Mouse (Mus musculus): ENCODE measurements at regions not wholly inside any gene's neighbourhood (a gene's known extent, or its start where the extent isn't known, plus 50 kb on each side); places are given as distances from the start of the nearest gene placed in this dataset.

GRCm38 (mm10) chr9:34234734-34235133 is 251.0 kb upstream of the Kirrel3 start:
- no peak overlapping the region for H3K27ac ChIP-seq
- H3K9ac ChIP-seq, result no peak overlapping the region
- H3K4me1 ChIP-seq, result 0 out of 2 replicates have a peak, but pooled peaks cover under 1% of the 10 kb centered on the region
- no peaks in the 10 kb centered on the region for H3K36me3 ChIP-seq
- no peak for ATAC-seq (ENCODE audit: low FRiP score, low read depth)
- no peak overlapping the region for H3K4me3 ChIP-seq
- H3K9me3 ChIP-seq, result no peaks in the 10 kb centered on the region
- no peaks in the 10 kb centered on the region for H3K27me3 ChIP-seq
- no peak overlapping the region for H3K4me2 ChIP-seq (replicated peaks)

DNA sequence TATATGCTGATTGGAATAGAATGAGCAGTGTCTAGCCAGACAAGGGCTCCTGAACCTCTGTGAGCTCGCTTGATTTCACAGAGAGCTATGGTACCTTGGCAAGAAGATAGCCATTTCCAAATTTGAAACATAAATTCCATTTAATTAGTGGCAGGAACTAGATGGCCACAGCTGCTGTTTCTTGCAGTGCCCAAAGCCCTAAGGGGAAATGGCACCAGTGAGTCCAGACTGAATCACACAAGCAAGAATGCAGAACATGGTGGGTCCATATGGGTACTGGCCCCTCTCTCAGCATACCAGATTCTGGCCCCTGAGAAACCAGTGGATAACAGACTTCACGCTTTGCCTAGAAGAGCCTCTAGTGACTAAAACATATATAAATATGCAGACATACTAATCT is 246.2 kb upstream of the Kirrel3 start:
- Histone ChIP-seq H3K9me3 (no peaks in the 10 kb centered on the region), H3K4me1 (no peaks in the 10 kb centered on the region), H3K27ac (no peak overlapping the region), H3K4me2 (replicated peaks) (no peak overlapping the region), H3K36me3 (no peaks in the 10 kb centered on the region), H3K4me3 (no peak overlapping the region), H3K9ac (no peak overlapping the region), H3K27me3 (no peaks in the 10 kb centered on the region; the same call in 1 of the 2 replicates)
- 68% methylated on average over 2 of the region's 2 CpGs for WGBS
- no peak for ATAC-seq (ENCODE audit: low FRiP score, low read depth)

GRCm38 (mm10) chr9:34243674-34244073 is 242.0 kb upstream of the Kirrel3 start:
- WGBS, result 76% methylated on average over 2 of the region's 2 CpGs
- Histone ChIP-seq H3K4me3 (no peak overlapping the region), H3K4me1 (no peaks in the 10 kb centered on the region), H3K36me3 (no peaks in the 10 kb centered on the region), H3K27ac (no peak overlapping the region), H3K9me3 (no peaks in the 10 kb centered on the region), H3K27me3 (no peaks in the 10 kb centered on the region; the same call in 1 of the 2 replicates), H3K9ac (no peak overlapping the region), H3K4me2 (replicated peaks) (no peak overlapping the region)
- no peak for ATAC-seq (ENCODE audit: low FRiP score, low read depth)

DNA sequence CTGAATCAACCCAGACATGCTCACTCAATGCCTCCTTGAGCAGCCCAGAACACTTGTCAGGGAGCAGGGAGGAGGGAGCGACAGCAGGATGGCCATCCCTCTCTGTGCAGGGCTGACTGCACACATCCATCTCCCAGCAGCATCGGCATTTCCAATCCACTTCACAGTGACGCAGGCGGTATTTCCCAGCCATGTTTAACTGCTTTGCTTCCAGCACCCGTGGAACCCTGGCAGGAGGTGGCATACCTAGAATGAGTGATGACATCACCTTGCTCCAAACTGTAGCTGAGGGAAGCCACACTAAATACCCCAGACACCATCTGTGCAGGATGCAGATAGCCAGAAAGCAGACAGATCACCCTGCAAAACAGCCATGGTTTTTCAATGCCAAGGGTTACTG is 241.1 kb upstream of the Kirrel3 start:
- WGBS, result 84% methylated on average over 5 of the region's 5 CpGs
- no peak overlapping the region for H3K27ac ChIP-seq
- ATAC-seq (ENCODE audit: low FRiP score, low read depth), result no peak
- H3K4me3 ChIP-seq, result no peak overlapping the region
- H3K27me3 ChIP-seq, result no peaks in the 10 kb centered on the region; the same call in 1 of the 2 replicates
- H3K36me3 ChIP-seq, result no peaks in the 10 kb centered on the region
- H3K4me2 ChIP-seq (replicated peaks), result no peak overlapping the region
- no peak overlapping the region for H3K9ac ChIP-seq
- peaks cover 2% of the 10 kb centered on the region; the same call in 1 of the 2 replicates for H3K4me1 ChIP-seq
- no peaks in the 10 kb centered on the region for H3K9me3 ChIP-seq

DNA sequence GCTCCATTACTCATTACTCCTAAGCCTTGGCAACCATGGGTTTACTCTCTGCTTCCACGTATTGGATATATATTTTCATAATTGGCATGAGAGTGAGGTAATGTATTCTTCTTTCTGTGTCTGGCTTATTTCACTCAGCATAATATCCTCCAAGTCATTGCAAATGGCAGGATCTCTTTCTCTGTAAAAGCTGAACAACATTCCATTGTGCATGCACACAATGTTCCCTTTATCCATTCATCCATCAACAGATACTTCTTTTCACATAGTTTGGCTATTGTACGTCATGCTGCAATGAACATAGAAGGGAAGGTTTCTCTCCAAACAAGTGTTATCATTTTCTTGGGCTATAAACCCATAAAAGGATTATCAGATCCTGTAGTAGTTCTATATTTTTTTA is 232.9 kb upstream of the Kirrel3 start:
- no peak for ATAC-seq (ENCODE audit: low FRiP score, low read depth)
- no peaks in the 10 kb centered on the region for H3K27me3 ChIP-seq
- no peak overlapping the region for H3K27ac ChIP-seq
- no peak overlapping the region for H3K4me3 ChIP-seq
- no peak overlapping the region for H3K9ac ChIP-seq
- peaks cover 12% of the 10 kb centered on the region for H3K4me1 ChIP-seq
- WGBS, result 75% methylated on average over 2 of the region's 2 CpGs
- no peak overlapping the region for H3K4me2 ChIP-seq (replicated peaks)
- no peaks in the 10 kb centered on the region for H3K36me3 ChIP-seq
- H3K9me3 ChIP-seq, result no peaks in the 10 kb centered on the region

- H3K9me3 ChIP-seq, result no peaks in the 10 kb centered on the region
- no peak overlapping the region for H3K9ac ChIP-seq
- H3K36me3 ChIP-seq, result no peaks in the 10 kb centered on the region
- H3K27ac ChIP-seq, result no peak overlapping the region
- 42% methylated on average over 2 of the region's 2 CpGs for WGBS
- H3K4me1 ChIP-seq, result peaks cover 6% of the 10 kb centered on the region; the same call in 1 of the 2 replicates
- ATAC-seq (ENCODE audit: low FRiP score, low read depth), result no peak
- H3K27me3 ChIP-seq, result no peaks in the 10 kb centered on the region
- no peak overlapping the region for H3K4me2 ChIP-seq (replicated peaks)
- no peak overlapping the region for H3K4me3 ChIP-seq
Observed at GRCm38 (mm10) chr9:34258492-34258891, 227.2 kb upstream of the Kirrel3 start.

DNA sequence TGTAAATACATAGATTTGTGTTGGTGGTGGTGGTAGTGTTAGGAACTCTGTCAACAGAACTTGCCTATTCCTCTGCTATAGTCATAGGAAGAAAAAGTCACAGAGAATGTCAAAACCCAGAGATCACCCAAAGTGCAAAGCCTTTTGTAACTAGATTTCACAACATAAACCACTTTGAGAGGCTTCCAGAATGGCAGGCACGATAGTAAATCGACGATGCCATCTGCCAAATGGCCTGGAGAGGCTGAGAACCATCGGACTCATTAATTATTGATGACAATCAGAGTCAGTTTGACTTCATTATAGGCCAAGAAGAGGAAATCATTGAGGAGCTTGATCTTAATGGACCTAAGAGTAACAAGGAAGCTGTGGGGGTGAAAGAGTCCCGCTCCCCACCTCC is 207.6 kb upstream of the Kirrel3 start:
- H3K27me3 ChIP-seq, result no peaks in the 10 kb centered on the region
- no peak for ATAC-seq (ENCODE audit: low FRiP score, low read depth)
- H3K36me3 ChIP-seq, result no peaks in the 10 kb centered on the region
- no peak overlapping the region for H3K9ac ChIP-seq
- H3K9me3 ChIP-seq, result no peaks in the 10 kb centered on the region
- 91% methylated on average over 5 of the region's 5 CpGs for WGBS
- H3K4me3 ChIP-seq, result no peak overlapping the region
- H3K27ac ChIP-seq, result no peak overlapping the region
- H3K4me2 ChIP-seq (replicated peaks), result no peak overlapping the region
- H3K4me1 ChIP-seq, result peaks cover 10% of the 10 kb centered on the region; the same call in 1 of the 2 replicates

DNA sequence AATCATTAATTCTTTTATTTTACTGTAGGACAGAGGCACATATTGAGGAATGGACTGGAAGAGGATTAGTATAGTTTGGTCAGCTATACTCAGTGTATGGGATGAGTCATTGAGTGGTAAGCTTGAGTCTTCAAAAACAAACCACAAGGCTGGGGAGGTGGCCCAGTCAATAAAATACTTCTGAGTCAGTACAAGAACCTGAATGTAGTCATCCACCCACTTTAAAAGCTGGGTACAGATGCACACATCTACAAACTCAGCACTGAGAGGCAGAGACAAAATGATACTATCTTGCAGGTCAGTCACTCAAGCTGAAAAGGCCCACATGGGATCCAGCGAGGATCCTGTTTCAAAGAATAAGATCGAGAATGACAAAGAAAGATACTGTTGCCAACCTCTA is 206.3 kb upstream of the Kirrel3 start:
- H3K27me3 ChIP-seq, result no peaks in the 10 kb centered on the region
- H3K9me3 ChIP-seq, result no peaks in the 10 kb centered on the region
- no peak overlapping the region for H3K9ac ChIP-seq
- peaks cover 10% of the 10 kb centered on the region; the same call in 1 of the 2 replicates for H3K4me1 ChIP-seq
- no peaks in the 10 kb centered on the region for H3K36me3 ChIP-seq
- no peak for ATAC-seq (ENCODE audit: low FRiP score, low read depth)
- WGBS, result 86% methylated on average over 2 of the region's 2 CpGs
- H3K4me3 ChIP-seq, result no peak overlapping the region
- no peak overlapping the region for H3K27ac ChIP-seq
- H3K4me2 ChIP-seq (replicated peaks), result no peak overlapping the region

DNA sequence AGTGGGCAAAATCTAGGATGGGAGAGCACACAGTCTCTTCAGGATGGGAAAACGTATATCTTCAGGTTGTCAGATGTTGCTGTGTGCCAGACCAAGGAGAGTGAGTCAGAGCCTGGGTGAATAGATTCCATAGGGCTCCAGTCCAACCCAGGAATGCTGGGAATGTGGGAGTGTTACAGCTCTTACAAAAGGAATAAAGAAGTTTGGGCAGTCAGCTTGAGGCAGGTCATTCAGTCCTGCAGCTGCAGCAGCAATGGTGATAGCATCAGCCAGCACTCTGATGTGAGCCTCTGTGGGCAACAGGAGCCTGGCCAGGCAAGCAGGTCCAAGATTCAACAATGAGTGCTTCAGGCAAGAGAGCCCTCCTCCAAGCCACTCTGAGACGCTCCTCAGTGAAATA is 205.8 kb upstream of the Kirrel3 start:
- Histone ChIP-seq H3K4me1 (peaks cover 10% of the 10 kb centered on the region; the same call in 1 of the 2 replicates), H3K27me3 (no peaks in the 10 kb centered on the region), H3K9ac (no peak overlapping the region), H3K4me2 (replicated peaks) (no peak overlapping the region), H3K36me3 (no peaks in the 10 kb centered on the region), H3K27ac (no peak overlapping the region), H3K9me3 (no peaks in the 10 kb centered on the region), H3K4me3 (no peak overlapping the region)
- WGBS, result 51% methylated on average over 2 of the region's 2 CpGs
- no peak for ATAC-seq (ENCODE audit: low FRiP score, low read depth)

GRCm38 (mm10) chr9:34280311-34281208 is 205.1 kb upstream of the Kirrel3 start:
- no peak for ATAC-seq (ENCODE audit: low FRiP score, low read depth)

DNA sequence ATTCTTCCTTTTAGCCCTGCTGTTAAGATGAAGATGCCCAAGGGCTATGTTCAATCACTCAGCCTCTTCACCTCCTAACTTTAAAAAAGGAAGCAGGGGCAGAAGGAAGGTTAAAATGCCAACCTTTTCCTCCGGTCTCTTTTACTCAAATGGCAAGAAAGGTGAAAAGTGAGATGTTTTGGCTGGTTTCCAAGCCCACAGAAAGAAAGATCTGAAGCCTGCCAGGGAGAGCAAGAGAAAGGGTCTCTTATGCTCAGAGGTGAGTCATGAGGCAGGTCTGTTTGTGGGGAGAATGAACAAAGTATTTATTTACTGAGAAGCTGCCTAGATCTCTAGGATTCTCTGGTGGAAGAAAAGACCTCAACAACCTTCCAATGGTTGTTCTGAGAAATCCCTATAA is 162.1 kb upstream of the Kirrel3 start:
- no peaks in the 10 kb centered on the region for H3K36me3 ChIP-seq
- no peaks in the 10 kb centered on the region for H3K9me3 ChIP-seq
- peaks cover 7% of the 10 kb centered on the region; the same call in 1 of the 2 replicates for H3K4me1 ChIP-seq
- H3K4me3 ChIP-seq, result no peak overlapping the region
- WGBS, result 23% methylated on average over 1 of the region's 1 CpGs
- H3K27me3 ChIP-seq, result no peaks in the 10 kb centered on the region
- no peak for ATAC-seq (ENCODE audit: low FRiP score, low read depth)
- no peak overlapping the region for H3K27ac ChIP-seq
- H3K4me2 ChIP-seq (replicated peaks), result no peak overlapping the region
- H3K9ac ChIP-seq, result no peak overlapping the region

More at GRCm38 (mm10) chr9:34280311-34281208, 205.1 kb upstream of the Kirrel3 start:
- no peak overlapping the region for H3K4me2 ChIP-seq (replicated peaks)
- H3K27ac ChIP-seq, result no peak overlapping the region
- 73% methylated on average over 11 of the region's 11 CpGs for WGBS
- H3K27me3 ChIP-seq, result no peaks in the 10 kb centered on the region
- H3K36me3 ChIP-seq, result no peaks in the 10 kb centered on the region
- peaks cover 10% of the 10 kb centered on the region; the same call in 1 of the 2 replicates for H3K4me1 ChIP-seq
- H3K4me3 ChIP-seq, result no peak overlapping the region
- H3K9me3 ChIP-seq, result no peaks in the 10 kb centered on the region
- no peak overlapping the region for H3K9ac ChIP-seq

DNA sequence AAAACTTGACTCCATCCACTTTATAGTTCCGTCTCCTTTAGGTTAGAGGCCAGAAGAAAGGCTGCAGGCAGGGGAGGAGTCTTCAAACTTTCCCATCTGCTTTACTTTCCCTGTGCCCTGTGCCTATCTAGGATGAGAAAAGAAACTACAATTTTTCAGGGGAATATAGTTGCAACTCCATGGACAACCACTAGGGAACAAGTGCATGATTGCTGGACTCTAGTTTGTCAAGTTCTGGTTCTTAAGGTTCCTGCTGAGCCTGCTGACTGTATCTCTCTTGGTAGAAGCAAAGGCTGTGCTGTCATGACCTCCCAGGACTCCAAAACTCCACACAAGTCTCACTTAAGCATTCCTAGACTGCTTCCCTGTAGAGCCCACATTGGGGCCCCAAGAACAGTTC is 157.0 kb upstream of the Kirrel3 start:
- 86% methylated on average over 1 of the region's 1 CpGs for WGBS
- Histone ChIP-seq H3K4me3 (no peak overlapping the region), H3K36me3 (no peaks in the 10 kb centered on the region), H3K4me2 (replicated peaks) (no peak overlapping the region), H3K9me3 (no peaks in the 10 kb centered on the region), H3K27ac (no peak overlapping the region), H3K27me3 (no peaks in the 10 kb centered on the region), H3K9ac (no peak overlapping the region), H3K4me1 (peaks cover 1% of the 10 kb centered on the region; the same call in 1 of the 2 replicates)
- ATAC-seq (ENCODE audit: low FRiP score, low read depth), result no peak

DNA sequence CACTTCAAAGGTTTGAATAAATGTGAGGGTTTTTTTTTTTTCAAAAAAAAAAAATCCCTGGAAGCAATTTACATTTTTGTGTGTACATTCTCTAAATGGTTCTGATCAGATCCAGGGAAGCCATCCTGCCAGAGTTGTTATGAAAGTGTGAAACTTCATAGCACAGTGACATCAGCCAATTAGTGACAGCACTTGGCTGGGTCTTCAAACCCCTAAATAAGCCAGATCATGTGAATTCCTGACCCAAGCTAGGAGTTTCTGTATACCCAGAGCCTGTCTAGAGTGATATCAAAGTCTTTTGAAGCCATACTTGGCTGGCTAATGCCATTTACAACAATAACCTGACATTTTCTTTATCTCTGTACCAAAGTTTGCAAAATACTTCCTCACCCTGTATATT is 151.6 kb upstream of the Kirrel3 start:
- Histone ChIP-seq H3K4me2 (replicated peaks) (no peak overlapping the region), H3K4me3 (no peak overlapping the region)
- ATAC-seq (ENCODE audit: low FRiP score, low read depth), result no peak

More for the DNA sequence above, 151.6 kb upstream of the Kirrel3 start:
- Histone ChIP-seq H3K9me3 (no peaks in the 10 kb centered on the region), H3K4me1 (no peaks in the 10 kb centered on the region), H3K9ac (no peak overlapping the region), H3K27me3 (no peaks in the 10 kb centered on the region), H3K36me3 (no peaks in the 10 kb centered on the region), H3K27ac (no peak overlapping the region)
